Mouse (Mus musculus) midbrain, embryonic 10.5 days (tissue): ENCODE measurements at regions not wholly inside any gene's neighbourhood (a gene's known extent, or its start where the extent isn't known, plus 50 kb on each side); places are given as distances from the start of the nearest gene placed in this dataset.

ENCODE experiments used
- DNase-seq: peaks from one replicate; pipeline ENCODE4 v3.0.0-alpha.2; 2017; ENCODE audit warnings: low spot score
- H3K27ac ChIP-seq: fragments of 300-500 bp; sonication (generic); replicated peaks from 2 replicates; pipeline ENCODE4 v1.5.1; 2016; ENCODE audit warnings: mild to moderate bottlenecking
- H3K27me3 ChIP-seq: fragments of 300-500 bp; sonication (generic); 2 replicates; pipeline ENCODE4 v1.6.1; 2016; ENCODE audit warnings: low read depth, mild to moderate bottlenecking; ENCODE audit not compliant: poor library complexity, severe bottlenecking
- H3K36me3 ChIP-seq: fragments of 300-500 bp; sonication (generic); 2 replicates; pipeline ENCODE4 v1.6.1; 2016; ENCODE audit warnings: mild to moderate bottlenecking, moderate library complexity
- H3K4me1 ChIP-seq: fragments of 300-500 bp; sonication (generic); 2 replicates; pipeline ENCODE4 v1.6.1; 2016
- H3K4me3 ChIP-seq: fragments of 300-500 bp; sonication (generic); 2 replicates; pipeline ENCODE4 v1.5.1; 2016; ENCODE audit warnings: mild to moderate bottlenecking, moderate library complexity
- H3K9me3 ChIP-seq: fragments of 300-500 bp; sonication (generic); replicated peaks from 2 replicates; pipeline ENCODE4 v1.6.1; 2016; ENCODE audit warnings: mild to moderate bottlenecking
- WGBS: fragments of 180-500 bp; shearing (Covaris S2); methylation state at CpG from one replicate; pipeline ENCODE4 v1.1.7; 2016; 5-methylcytosine and 5-hydroxymethylcytosine counted together

DNA sequence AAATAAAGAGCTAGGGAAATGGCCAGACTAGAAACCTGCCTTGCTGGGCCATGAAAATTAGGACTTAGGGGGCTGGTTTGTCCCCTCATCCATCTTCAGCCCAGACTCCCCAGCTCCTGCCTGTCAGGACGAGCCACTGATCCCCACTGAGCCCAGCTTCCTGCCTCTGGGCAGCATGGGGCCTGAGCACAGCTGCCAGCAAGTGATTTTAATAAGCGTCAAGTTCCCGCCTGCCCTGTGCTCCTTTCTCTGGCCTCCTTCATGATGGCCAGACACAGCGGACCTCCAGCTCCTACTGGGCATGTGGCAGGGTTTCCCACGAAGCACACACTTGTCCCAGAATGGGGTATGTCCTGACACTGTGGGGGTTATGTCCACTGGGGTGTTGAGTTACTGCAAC is 139.1 kb upstream of the Irx3 start:
- peaks cover 5% of the 10 kb centered on the region; the same call in 1 of the 2 replicates for H3K9me3 ChIP-seq
- peaks cover 6% of the 10 kb centered on the region; the same call in 1 of the 2 replicates for H3K27me3 ChIP-seq
- peaks cover 8% of the 10 kb centered on the region for H3K4me1 ChIP-seq
- H3K36me3 ChIP-seq: no peaks in the 10 kb centered on the region
- WGBS: 33% methylated on average over 5 of the region's 5 CpGs
- DNase-seq: no peak
- no peak overlapping the region; the same call in 1 of the 2 replicates for H3K27ac ChIP-seq
- H3K4me3 ChIP-seq: no peak overlapping the region

DNA sequence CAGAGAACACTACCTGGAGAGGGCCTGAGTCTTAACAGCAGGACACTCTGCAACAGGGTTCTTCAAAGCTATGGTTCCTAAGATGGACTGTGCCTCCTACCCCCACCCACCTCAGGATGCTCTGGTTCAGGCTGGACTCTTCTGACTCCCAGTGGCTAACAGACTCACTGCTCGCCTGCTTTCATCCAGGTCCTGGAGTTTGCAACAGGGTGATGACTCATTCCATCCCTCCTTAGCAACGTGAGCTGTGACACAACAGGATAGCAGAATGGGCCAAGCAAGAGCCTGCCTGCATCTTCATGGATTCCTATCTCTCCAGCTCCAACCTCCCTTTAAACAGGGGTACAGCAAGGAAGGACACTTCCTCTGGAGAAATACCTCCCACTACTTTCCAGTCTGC is 135.4 kb upstream of the Irx3 start:
- Histone ChIP-seq H3K27me3 (no peaks in the 10 kb centered on the region; the same call in 1 of the 2 replicates), H3K4me1 (peaks cover 8% of the 10 kb centered on the region), H3K4me3 (no peak overlapping the region), H3K27ac (no peak overlapping the region), H3K36me3 (no peaks in the 10 kb centered on the region), H3K9me3 (peaks cover 5% of the 10 kb centered on the region; the same call in 1 of the 2 replicates)
- no peak for DNase-seq
- WGBS: 42% methylated on average over 2 of the region's 2 CpGs

DNA sequence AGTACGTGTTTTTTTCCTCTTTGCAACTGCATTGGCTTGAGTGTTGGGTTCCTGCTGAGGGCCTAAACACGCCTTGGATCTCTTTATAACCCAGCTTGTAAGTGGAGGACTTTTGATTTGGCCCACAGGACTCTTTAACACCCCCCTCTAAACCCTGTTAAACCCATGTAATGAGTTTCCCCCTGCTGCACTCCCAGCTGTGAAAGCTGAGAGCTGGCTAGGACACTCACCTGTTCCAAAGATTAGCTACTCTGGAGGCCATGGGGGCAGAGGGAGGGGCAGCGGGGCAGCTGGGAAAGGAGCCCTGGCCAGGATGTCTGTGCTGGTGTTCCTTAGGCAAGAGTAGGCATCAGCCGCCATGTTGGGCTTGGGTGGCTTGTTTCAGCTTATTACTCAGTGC is 128.7 kb upstream of the Irx3 start:
- DNase-seq: no peak
- Histone ChIP-seq H3K27ac (no peak overlapping the region), H3K36me3 (no peaks in the 10 kb centered on the region), H3K27me3 (peaks cover 8% of the 10 kb centered on the region; the same call in 1 of the 2 replicates), H3K9me3 (no peaks in the 10 kb centered on the region), H3K4me3 (no peak overlapping the region), H3K4me1 (peaks cover 6% of the 10 kb centered on the region; the same call in 1 of the 2 replicates)
- 82% methylated on average over 4 of the region's 4 CpGs for WGBS

DNA sequence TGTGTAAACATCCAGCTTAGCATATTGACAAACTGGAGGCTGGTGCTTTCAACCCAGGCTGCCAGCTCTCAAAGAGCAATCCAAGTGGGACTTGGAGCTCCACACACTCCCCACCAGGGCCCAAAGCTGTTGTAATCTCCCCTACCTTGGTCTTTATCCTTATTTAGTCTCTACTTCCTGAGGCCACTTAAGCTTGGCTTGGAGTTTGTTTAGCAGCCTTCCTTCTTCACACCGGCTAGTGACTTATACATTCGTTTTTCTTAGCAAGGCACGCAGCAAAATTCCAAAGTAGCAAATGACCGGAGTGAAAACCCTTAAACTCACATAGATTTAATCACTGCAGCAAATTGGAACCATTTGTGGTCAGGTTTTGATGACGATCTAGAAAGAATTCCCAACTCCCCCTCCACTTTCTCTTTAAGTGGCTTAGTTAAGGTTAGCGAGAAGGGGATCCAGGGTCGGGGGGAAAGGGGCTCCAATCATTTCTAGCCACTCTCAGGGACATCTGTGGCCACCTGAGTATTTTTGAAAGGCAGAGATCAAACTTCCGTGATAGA is 124.2 kb upstream of the Irx3 start:
- 74% methylated on average over 8 of the region's 8 CpGs for WGBS

DNA sequence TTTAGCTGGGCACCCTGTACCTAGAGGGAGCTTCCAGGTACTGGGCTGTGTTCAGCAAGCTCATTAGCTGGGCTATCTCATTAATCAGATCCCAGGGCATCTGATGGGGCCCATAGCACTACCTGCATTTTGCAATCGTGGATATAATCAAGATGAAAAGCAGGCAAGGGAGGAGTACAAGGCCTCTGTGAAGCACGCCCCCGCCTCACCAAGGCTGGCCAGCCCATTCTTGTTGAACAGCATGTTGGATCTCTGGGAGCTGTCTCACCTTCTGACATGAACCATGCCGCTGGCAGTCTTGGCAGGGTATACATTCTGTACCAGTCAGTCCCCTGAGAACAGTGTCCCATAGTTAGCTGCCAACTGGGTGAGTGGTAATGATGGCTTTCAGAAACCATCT is 122.3 kb upstream of the Irx3 start:
- no peaks in the 10 kb centered on the region for H3K36me3 ChIP-seq
- no peak for DNase-seq
- H3K27me3 ChIP-seq: 0 out of 2 replicates have a peak, but pooled peaks cover 8% of the 10 kb centered on the region
- no peak overlapping the region for H3K4me3 ChIP-seq
- peaks cover 3% of the 10 kb centered on the region; the same call in 1 of the 2 replicates for H3K9me3 ChIP-seq
- WGBS: 92% methylated on average over 4 of the region's 4 CpGs
- no peak overlapping the region for H3K27ac ChIP-seq
- H3K4me1 ChIP-seq: peaks cover 10% of the 10 kb centered on the region; the same call in 1 of the 2 replicates

More for the DNA sequence above, 124.2 kb upstream of the Irx3 start:
- peaks cover 10% of the 10 kb centered on the region; the same call in 1 of the 2 replicates for H3K4me1 ChIP-seq
- H3K27ac ChIP-seq: no peak overlapping the region
- peaks cover 11% of the 10 kb centered on the region; the same call in 1 of the 2 replicates for H3K27me3 ChIP-seq
- H3K4me3 ChIP-seq: no peak overlapping the region
- DNase-seq: no peak
- H3K9me3 ChIP-seq: no peaks in the 10 kb centered on the region
- H3K36me3 ChIP-seq: no peaks in the 10 kb centered on the region

DNA sequence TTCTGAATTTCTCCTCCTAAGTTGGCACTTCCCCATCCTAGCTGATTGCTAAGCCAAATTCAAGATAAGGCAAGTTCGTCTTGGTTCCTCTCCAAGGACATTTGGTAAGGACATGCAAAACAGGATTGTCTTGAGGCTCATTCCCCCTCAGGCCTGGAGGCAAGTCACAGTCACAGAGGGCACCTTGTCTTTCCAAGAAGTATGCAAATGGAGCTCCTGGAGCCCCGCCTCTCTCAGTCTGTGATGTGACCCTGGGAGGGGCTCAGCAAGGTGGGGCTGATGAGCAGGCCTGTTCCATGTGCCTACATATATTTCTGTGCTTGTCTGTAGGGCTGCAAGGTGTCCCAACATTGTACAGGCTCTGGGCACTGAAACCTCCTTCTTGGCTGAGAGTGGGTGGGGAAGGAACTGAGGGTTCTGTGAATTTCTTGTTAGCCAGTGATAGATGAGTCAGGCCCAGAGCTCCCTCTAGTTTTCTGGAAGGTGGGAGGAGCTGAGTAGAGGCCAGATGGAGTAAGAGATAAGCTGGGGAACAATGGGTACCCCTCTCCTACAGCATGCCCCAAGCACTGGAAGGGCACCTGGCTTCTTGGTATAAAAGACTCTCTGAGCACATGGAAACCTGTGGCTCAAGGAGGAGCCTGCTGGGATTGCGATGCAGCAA is 120.5 kb upstream of the Irx3 start:
- H3K27me3 ChIP-seq: 0 out of 2 replicates have a peak, but pooled peaks cover 8% of the 10 kb centered on the region
- no peak overlapping the region for H3K27ac ChIP-seq
- H3K4me3 ChIP-seq: no peak overlapping the region
- 79% methylated on average over 3 of the region's 3 CpGs for WGBS
- no peaks in the 10 kb centered on the region for H3K36me3 ChIP-seq
- DNase-seq: no peak
- peaks cover 4% of the 10 kb centered on the region; the same call in 1 of the 2 replicates for H3K4me1 ChIP-seq
- H3K9me3 ChIP-seq: peaks cover 3% of the 10 kb centered on the region; the same call in 1 of the 2 replicates

DNA sequence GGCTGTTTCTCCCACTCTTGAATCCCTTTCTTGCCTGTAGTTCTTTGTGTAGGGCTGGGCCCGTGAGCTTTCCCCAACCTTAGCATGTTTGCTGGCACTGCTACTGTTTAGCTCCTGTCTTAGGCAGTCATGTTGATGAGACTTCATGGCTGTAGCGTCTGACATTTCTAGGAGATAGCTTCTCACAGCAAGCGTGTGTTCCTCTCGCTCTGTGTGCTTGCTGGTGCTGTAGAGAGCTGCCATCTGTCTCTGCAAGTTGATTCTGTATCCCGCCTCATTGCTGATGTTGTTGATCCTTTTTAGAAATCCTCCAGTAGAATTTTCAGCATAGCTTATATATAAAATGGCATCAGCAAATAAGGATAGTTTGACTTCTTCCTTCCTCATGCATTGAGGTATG is 116.0 kb upstream of the Irx3 start:
- no peaks in the 10 kb centered on the region for H3K36me3 ChIP-seq
- no peak overlapping the region for H3K27ac ChIP-seq
- WGBS: 86% methylated on average over 5 of the region's 5 CpGs
- H3K4me1 ChIP-seq: peaks cover 4% of the 10 kb centered on the region; the same call in 1 of the 2 replicates
- H3K27me3 ChIP-seq: 0 out of 2 replicates have a peak, but pooled peaks cover 6% of the 10 kb centered on the region
- H3K9me3 ChIP-seq: peaks cover 3% of the 10 kb centered on the region; the same call in 1 of the 2 replicates
- H3K4me3 ChIP-seq: no peak overlapping the region
- no peak for DNase-seq

DNA sequence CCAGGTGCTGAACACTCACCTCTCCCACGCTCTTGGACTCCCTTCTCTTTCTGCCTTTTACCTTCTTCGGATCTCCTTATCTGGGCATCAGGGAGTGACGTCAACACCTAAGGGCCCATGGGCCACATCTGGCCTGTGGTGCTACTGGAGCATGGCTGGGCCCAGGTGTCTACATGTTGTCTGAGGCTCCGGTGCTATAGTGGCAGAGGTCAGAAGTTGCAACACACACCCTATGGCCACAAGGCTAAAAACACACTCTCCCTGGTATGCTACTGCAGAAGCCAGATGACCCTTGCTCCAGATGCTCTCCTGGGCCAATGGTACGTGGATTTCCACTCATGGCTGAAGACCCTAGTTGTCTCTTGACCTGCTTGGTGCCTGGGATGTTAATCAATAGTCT is 112.1 kb upstream of the Irx3 start:
- Histone ChIP-seq H3K27ac (no peak overlapping the region), H3K27me3 (no peaks in the 10 kb centered on the region), H3K9me3 (no peaks in the 10 kb centered on the region), H3K4me3 (no peak overlapping the region), H3K36me3 (no peaks in the 10 kb centered on the region), H3K4me1 (peaks cover 6% of the 10 kb centered on the region)
- 94% methylated on average over 5 of the region's 5 CpGs for WGBS
- DNase-seq: no peak

DNA sequence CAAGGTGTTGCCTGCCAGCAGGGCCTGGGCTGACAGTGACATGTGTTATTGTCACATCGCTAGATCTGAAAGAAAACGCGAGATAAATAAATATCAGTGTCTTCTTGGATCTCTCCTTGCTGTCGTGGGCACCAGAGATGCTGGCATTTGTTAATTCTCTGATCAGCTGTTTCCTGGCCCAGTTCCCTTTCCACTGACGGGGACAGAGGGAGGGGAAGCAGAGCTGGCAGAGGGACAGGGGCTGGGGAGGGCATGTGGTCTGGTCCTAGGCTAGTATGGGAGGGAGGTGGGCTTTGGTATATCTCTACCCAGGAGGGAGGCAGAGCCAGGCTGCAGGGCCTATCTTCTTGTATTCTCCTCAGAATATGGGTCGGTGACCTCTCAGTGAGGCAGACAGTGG is 111.3 kb upstream of the Irx3 start:
- no peaks in the 10 kb centered on the region for H3K9me3 ChIP-seq
- WGBS: 82% methylated on average over 6 of the region's 6 CpGs

DNA sequence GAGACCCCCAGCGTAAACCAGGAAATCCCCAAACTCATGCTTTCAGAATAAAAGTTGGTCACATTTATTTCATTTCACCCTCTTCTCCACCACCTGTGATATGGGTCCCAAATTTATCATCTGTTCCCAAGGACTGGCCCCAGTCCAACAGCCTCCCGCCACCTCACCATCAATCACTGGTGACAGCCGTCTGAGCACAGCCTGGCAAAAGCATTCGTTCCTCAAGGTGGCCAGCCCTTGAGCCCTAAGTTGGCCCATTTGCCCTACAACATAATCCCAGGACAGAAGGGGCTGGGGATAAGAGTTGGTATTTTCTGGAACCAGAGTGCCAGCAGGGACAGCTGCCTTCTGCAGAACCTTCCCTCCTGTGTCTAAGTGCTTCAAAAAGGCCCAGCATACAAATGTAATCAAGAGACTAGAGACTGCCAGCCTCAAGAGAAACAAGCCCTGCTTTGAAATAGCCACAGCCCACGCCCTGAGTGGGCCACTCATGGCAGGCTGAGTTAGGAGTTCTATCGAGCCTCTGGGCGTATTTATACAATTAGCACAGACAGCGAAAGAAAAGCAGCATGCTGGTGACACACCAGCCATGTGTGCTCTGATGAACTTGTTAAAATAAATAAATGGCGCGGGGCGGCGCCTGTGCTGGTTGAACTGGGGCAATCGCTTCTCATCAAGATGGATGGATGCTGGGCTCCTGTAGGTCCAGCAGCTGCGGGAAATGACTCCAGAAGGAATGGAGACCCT is 107.9 kb upstream of the Irx3 start:
- Histone ChIP-seq H3K27ac (no peak overlapping the region), H3K4me1 (peaks cover 9% of the 10 kb centered on the region), H3K36me3 (no peaks in the 10 kb centered on the region), H3K9me3 (no peaks in the 10 kb centered on the region), H3K27me3 (0 out of 2 replicates have a peak, but pooled peaks cover 5% of the 10 kb centered on the region), H3K4me3 (no peak overlapping the region)
- 87% methylated on average over 14 of the region's 14 CpGs for WGBS
- no peak for DNase-seq

More for the DNA sequence above, 111.3 kb upstream of the Irx3 start:
- H3K4me1 ChIP-seq: peaks cover 9% of the 10 kb centered on the region
- H3K36me3 ChIP-seq: no peaks in the 10 kb centered on the region
- no peak overlapping the region for H3K27ac ChIP-seq
- DNase-seq: no peak
- H3K27me3 ChIP-seq: 0 out of 2 replicates have a peak, but pooled peaks cover 5% of the 10 kb centered on the region
- no peak overlapping the region for H3K4me3 ChIP-seq

DNA sequence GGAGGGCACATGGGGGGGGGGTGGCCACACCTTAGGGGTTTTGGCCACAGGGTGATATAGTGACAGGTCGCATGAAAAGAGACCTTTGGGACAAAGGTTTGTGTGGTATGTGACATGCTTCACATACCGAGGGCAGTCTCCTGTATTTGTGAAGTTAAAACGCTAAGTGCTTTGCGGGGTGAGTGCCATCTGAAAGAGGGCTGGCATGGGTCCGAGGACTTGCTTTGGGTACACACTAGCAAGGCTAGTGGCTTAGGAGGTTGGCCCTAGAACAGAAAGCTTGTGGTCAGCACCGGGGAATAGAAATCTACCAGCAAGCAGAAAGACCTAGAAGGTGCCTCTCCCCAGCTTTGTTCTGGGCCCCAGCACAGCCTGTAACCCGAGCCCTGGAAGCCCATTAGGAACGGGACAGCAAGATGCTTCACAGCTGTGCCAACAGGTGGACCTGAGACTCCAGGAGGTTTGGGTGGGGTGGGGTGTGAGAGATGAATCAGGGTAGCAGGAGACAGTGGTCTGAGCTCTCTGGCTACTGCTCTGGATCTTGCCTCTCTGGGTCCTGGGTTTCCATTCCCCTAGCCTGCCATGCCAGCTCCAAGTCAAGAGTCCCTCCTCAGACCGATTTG is 107.0 kb upstream of the Irx3 start:
- no peaks in the 10 kb centered on the region for H3K36me3 ChIP-seq
- 77% methylated on average over 9 of the region's 9 CpGs for WGBS
- 0 out of 2 replicates have a peak, but pooled peaks cover 5% of the 10 kb centered on the region for H3K27me3 ChIP-seq
- no peak overlapping the region for H3K27ac ChIP-seq
- H3K4me1 ChIP-seq: peaks cover 9% of the 10 kb centered on the region
- no peak for DNase-seq
- no peaks in the 10 kb centered on the region for H3K9me3 ChIP-seq
- no peak overlapping the region for H3K4me3 ChIP-seq

DNA sequence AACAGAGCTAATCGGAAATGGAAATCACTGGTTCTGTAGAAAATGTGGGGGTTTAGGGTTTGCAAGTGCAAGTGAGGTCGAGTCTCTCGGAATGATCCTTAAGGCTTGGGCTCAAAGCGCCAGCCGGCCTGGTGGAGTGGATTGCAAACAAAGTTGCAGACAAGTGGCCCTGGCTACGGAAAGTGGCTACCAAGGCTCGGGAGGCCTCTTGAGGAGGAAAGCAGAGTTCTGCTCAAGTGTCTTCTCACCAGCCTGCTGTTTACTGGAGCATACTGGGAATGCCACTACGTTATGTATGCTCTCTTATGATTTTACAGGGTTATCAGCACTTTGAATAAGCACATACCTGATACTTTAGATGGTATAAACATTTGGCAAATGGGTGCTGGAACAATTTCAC is 105.3 kb upstream of the Irx3 start:
- no peaks in the 10 kb centered on the region for H3K36me3 ChIP-seq
- 0 out of 2 replicates have a peak, but pooled peaks cover 5% of the 10 kb centered on the region for H3K27me3 ChIP-seq
- no peak overlapping the region for H3K4me3 ChIP-seq
- 88% methylated on average over 8 of the region's 8 CpGs for WGBS
- no peak overlapping the region for H3K27ac ChIP-seq
- no peak for DNase-seq
- peaks cover 9% of the 10 kb centered on the region for H3K4me1 ChIP-seq
- H3K9me3 ChIP-seq: no peaks in the 10 kb centered on the region
